In the genomic region with DNA sequence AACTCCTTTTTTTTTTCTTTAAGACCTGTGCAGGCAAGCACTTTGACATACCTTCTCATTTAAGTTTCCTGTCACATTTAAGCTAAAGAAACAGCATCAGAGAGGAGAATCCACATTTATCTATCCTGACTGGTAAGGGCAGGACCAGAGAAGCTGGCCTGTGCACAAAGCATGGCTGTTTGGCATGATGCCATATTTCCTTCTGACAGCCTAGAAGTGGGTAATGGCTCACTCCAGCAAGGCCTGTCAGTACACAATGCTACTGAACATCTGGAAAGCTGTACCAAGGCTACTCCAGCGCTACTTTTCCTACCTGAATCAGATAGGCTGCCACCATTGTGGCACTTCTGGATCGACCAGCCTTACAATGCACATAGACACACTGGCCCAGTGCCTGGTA, we compare ENCODE assay signal across 11 mouse cellular contexts. TPM values are rescaled to one million over a fixed set of nuclear protein-coding genes. Genes with fewer than 3 reads are reported as not detected.
A peak's percentile ranks its signal among the peaks of the same experiment; 100 is the strongest.
DNase-seq lines count a peak whose midpoint lies in the region; ATAC-seq and TF ChIP-seq lines count a peak whose summit lies in the region.
"Had no signal": no experiment of that assay in that cellular context is flagged by ENCODE, and none has a peak within 500 bp of the region (broad histone marks: within the 10 kb centered on the region; RNA-seq: fewer than 3 reads in every experiment).

No protein-coding gene starts in this region.

- TF ChIP-seq RAD21 in MEL (IDR thresholded peaks at IDR 0.05; ENCODE audit: low read depth, low read length): no peak

- no peak for TF ChIP-seq CTCF in cerebellum, adult 2 months (IDR thresholded peaks at IDR 0.05; ENCODE audit: borderline replicate concordance, insufficient read depth, low read depth, low read length)
- TF ChIP-seq CTCF in MEL (IDR thresholded peaks at IDR 0.05 in 2 of 3, conservative IDR thresholded peaks at IDR 0.05 in 1 of 3; ENCODE audit: control insufficient read depth in 1 of 3, insufficient read depth in 1 of 3, low read depth in 2 of 3, low read length in 3 of 3, poor library complexity in 1 of 3, severe bottlenecking in 1 of 3): no peak
- TF ChIP-seq CTCF in heart, postnatal 0 days (IDR thresholded peaks at IDR 0.05; ENCODE audit: low read depth): no peak

- H3K4me3 ChIP-seq in cerebellum, adult 2 months (replicated peaks; ENCODE audit: insufficient read depth, low read depth, low read length): no peak overlapping the region
- no peak overlapping the region for H3K4me3 ChIP-seq in kidney, embryonic 15.5 days (replicated peaks)
- H3K4me3 ChIP-seq in MEL (ENCODE audit: control insufficient read depth in 1 of 2, insufficient read depth in 1 of 2, low read depth in 2 of 2, low read length in 2 of 2): no peak overlapping the region
- no peak overlapping the region for H3K4me3 ChIP-seq in heart, postnatal 0 days (ENCODE audit: low read depth, low read length)
- H3K4me3 ChIP-seq: embryonic facial prominence, embryonic 15.5 days; megakaryocyte, embryonic 14.5 days; stomach, embryonic 15.5 days had no signal

- H3K36me3 ChIP-seq in kidney, embryonic 15.5 days: peaks cover 60% of the 10 kb centered on the region
- peaks cover 5 to 15% of the 10 kb centered on the region in 2 experiments for H3K36me3 ChIP-seq in MEL (ENCODE audit: control insufficient read depth in 1 of 2, insufficient read depth in 2 of 2, low read length in 2 of 2)
- H3K36me3 ChIP-seq in heart, postnatal 0 days (replicated peaks; ENCODE audit: control insufficient read depth, insufficient read depth, low read length): peaks cover 52% of the 10 kb centered on the region

- no peak overlapping the region for H3K9ac ChIP-seq in kidney, embryonic 15.5 days
- H3K9ac ChIP-seq in MEL (ENCODE audit: control insufficient read depth, low read depth, low read length, poor library complexity, severe bottlenecking): no peak overlapping the region
- no peak overlapping the region for H3K9ac ChIP-seq in heart, postnatal 0 days (replicated peaks; ENCODE audit: low read depth, low read length)
- H3K9ac ChIP-seq: embryonic facial prominence, embryonic 15.5 days; stomach, embryonic 15.5 days had no signal

- H3K9me3 ChIP-seq in kidney, embryonic 15.5 days (replicated peaks): no peaks in the 10 kb centered on the region
- no peaks in the 10 kb centered on the region for H3K9me3 ChIP-seq in MEL (replicated peaks; ENCODE audit: insufficient read depth, low read length)
- no peaks in the 10 kb centered on the region for H3K9me3 ChIP-seq in heart, postnatal 0 days (replicated peaks; ENCODE audit: control insufficient read depth, low read length)
- H3K9me3 ChIP-seq: embryonic facial prominence, embryonic 15.5 days; megakaryocyte, embryonic 14.5 days; stomach, embryonic 15.5 days had no signal

- no peak overlapping the region for H3K4me2 ChIP-seq in kidney, embryonic 15.5 days
- H3K4me2 ChIP-seq in heart, postnatal 0 days (ENCODE audit: low read depth, low read length): no peak overlapping the region
- H3K4me2 ChIP-seq: embryonic facial prominence, embryonic 15.5 days; stomach, embryonic 15.5 days had no signal

- no peak for TF ChIP-seq POLR2A in cerebellum, adult 2 months (IDR thresholded peaks at IDR 0.05; ENCODE audit: borderline replicate concordance, insufficient read depth, low read length)
- no peak for TF ChIP-seq POLR2A in MEL (IDR thresholded peaks at IDR 0.05; ENCODE audit: control insufficient read depth in 1 of 2, insufficient read depth in 1 of 2, low read depth in 1 of 2, low read length in 2 of 2, poor library complexity in 1 of 2)

- H3K79me2 ChIP-seq in MEL (ENCODE audit: control insufficient read depth, insufficient read depth, low read length, poor library complexity): peaks cover 31% of the 10 kb centered on the region

- 47% methylated on average over 2 of the region's 2 CpGs for WGBS in cerebellum, adult 2 months
- WGBS in kidney, embryonic 15.5 days: 80% methylated on average over 2 of the region's 2 CpGs
- WGBS in heart, postnatal 0 days: 23% methylated on average over 2 of the region's 2 CpGs

- peak; percentile 46 to 54 for DNase-seq in cerebellum, adult 2 months
- peak; percentile 38 for DNase-seq in kidney, adult 18-20 months
- peak; percentile 58 for DNase-seq in MEL (ENCODE audit: low read depth, low spot score)
- peak; percentile 65 for DNase-seq in heart, postnatal 0 days (ENCODE audit: low spot score)
- DNase-seq in spleen, postnatal 10 days (ENCODE audit: low spot score in 2 of 2): no peak
- no peak for DNase-seq in right cerebral cortex, postnatal 4 days

- no peak for ATAC-seq in cerebellum, adult (ENCODE audit: insufficient number of reproducible peaks, low FRiP score, low TSS enrichment)
- ATAC-seq in kidney, embryonic 15.5 days (replicated peaks; ENCODE audit: low FRiP score): no peak
- no peak for ATAC-seq in heart, postnatal 0 days (ENCODE audit: insufficient read depth, low read depth)

- no peaks in the 10 kb centered on the region for H3K27me3 ChIP-seq in cerebellum, adult 2 months (ENCODE audit: control insufficient read depth, insufficient read depth, low read length)
- H3K27me3 ChIP-seq in kidney, embryonic 15.5 days: no peaks in the 10 kb centered on the region
- no peaks in the 10 kb centered on the region for H3K27me3 ChIP-seq in MEL (ENCODE audit: control insufficient read depth in 1 of 2, insufficient read depth in 2 of 2, low read length in 2 of 2)
- no peaks in the 10 kb centered on the region for H3K27me3 ChIP-seq in heart, postnatal 0 days (ENCODE audit: control insufficient read depth, insufficient read depth, low read length)
- H3K27me3 ChIP-seq: embryonic facial prominence, embryonic 15.5 days; megakaryocyte, embryonic 14.5 days; stomach, embryonic 15.5 days had no signal

- peaks cover 14% of the 10 kb centered on the region; the same call in 1 of the 2 replicates for H3K4me1 ChIP-seq in cerebellum, adult 2 months (ENCODE audit: control insufficient read depth, insufficient read depth, low read length)
- H3K4me1 ChIP-seq in kidney, embryonic 15.5 days: peaks cover 28% of the 10 kb centered on the region
- peaks cover 0 to 5% of the 10 kb centered on the region in 2 experiments; a peak in 3 of 4 replicates for H3K4me1 ChIP-seq in MEL (ENCODE audit: control insufficient read depth in 1 of 2, insufficient read depth in 2 of 2, low read length in 2 of 2)
- H3K4me1 ChIP-seq in heart, postnatal 0 days (ENCODE audit: control insufficient read depth, insufficient read depth): peaks cover 24% of the 10 kb centered on the region

- H3K27ac ChIP-seq in cerebellum, adult 2 months (ENCODE audit: insufficient read depth, low read length): no peak overlapping the region
- no peak overlapping the region for H3K27ac ChIP-seq in kidney, embryonic 15.5 days
- H3K27ac ChIP-seq in MEL (ENCODE audit: control insufficient read depth, low read depth, low read length): no peak overlapping the region
- peak overlapping the region; percentile 12; the same call in 1 of the 2 replicates for H3K27ac ChIP-seq in heart, postnatal 0 days (ENCODE audit: low read depth)
- H3K27ac ChIP-seq: embryonic facial prominence, embryonic 15.5 days; stomach, embryonic 15.5 days had no signal

- no peak for TF ChIP-seq EP300 in MEL (IDR thresholded peaks at IDR 0.05; ENCODE audit: low read depth in 1 of 2, low read length in 2 of 2)
- no peak for TF ChIP-seq EP300 in heart, postnatal 0 days (IDR thresholded peaks at IDR 0.05; ENCODE audit: low read depth)

TF ChIP-seq in MEL, 35 proteins besides CTCF, POLR2A, EP300 and RAD21:
- TF ChIP-seq POLR2AphosphoS5 (IDR thresholded peaks at IDR 0.05; ENCODE audit: borderline replicate concordance, low read depth, low read length) (no peak), MYC (IDR thresholded peaks at IDR 0.05; ENCODE audit: low read depth, low read length) (0 out of 2 replicates have a peak, but pooled peaks have one; percentile 43), ZKSCAN1 (IDR thresholded peaks at IDR 0.05; ENCODE audit: low read depth, low read length) (no peak), MXI1 (IDR thresholded peaks at IDR 0.05; ENCODE audit: low read depth, low read length) (peak; percentile 60)

RNA-seq across cellular contexts. Expression of gene Ndufs3, which starts 9.0 kb away (rescaled TPM):
- 278 and 280 TPM in 2 replicates for polyA plus RNA-seq in cerebellum, adult 2 months (2012; rRNA removed)
- 232 and 236 TPM in 2 replicates for polyA plus RNA-seq in kidney, embryonic 15.5 days (2015; fragmentation: Nextera tagmentation; extraction: Ambion mirVana)
- 134 and 137 TPM in 2 replicates for total RNA-seq in MEL (2012; rRNA removed)
- 100 to 1,000 TPM in 1 of 2 experiments, not detected in 1; 193 TPM for polyA plus RNA-seq in MEL (2012; ENCODE audit: insufficient read depth in 1 of 2, insufficient read length in 2 of 2, low read depth in 1 of 2, low replicate concordance in 2 of 2, missing spikeins in 1 of 2)
- total RNA-seq in heart, postnatal 0 days (2014; rRNA removed; ENCODE audit: low replicate concordance): 556 and 596 TPM in 2 replicates
- 620 and 652 TPM in 2 replicates for polyA plus RNA-seq in heart, postnatal 0 days (2015; fragmentation: Nextera tagmentation; extraction: Ambion mirVana)

RNA-seq across cellular contexts. Expression of gene Kbtbd4, which starts 9.1 kb away (rescaled TPM):
- polyA plus RNA-seq in cerebellum, adult 2 months (2012; rRNA removed): 33.1 and 33.7 TPM in 2 replicates
- polyA plus RNA-seq in kidney, embryonic 15.5 days (2015; fragmentation: Nextera tagmentation; extraction: Ambion mirVana): 39.2 and 42.4 TPM in 2 replicates
- 18.0 and 21.9 TPM in 2 replicates for total RNA-seq in MEL (2012; rRNA removed)
- polyA plus RNA-seq in MEL (2012; ENCODE audit: insufficient read depth in 1 of 2, insufficient read length in 2 of 2, low read depth in 1 of 2, low replicate concordance in 2 of 2, missing spikeins in 1 of 2): 10 to 100 TPM in 1 of 2 experiments, not detected in 1; 23.1 TPM
- total RNA-seq in heart, postnatal 0 days (2014; rRNA removed; ENCODE audit: low replicate concordance): 19.5 and 28.3 TPM in 2 replicates
- 16.4 and 17.8 TPM in 2 replicates for polyA plus RNA-seq in heart, postnatal 0 days (2015; fragmentation: Nextera tagmentation; extraction: Ambion mirVana)

RNA-seq across cellular contexts. Expression of gene Celf1, which starts 26.5 kb away (rescaled TPM):
- polyA plus RNA-seq in cerebellum, adult 2 months (2012; rRNA removed): 91.1 and 95.2 TPM in 2 replicates
- polyA plus RNA-seq in kidney, embryonic 15.5 days (2015; fragmentation: Nextera tagmentation; extraction: Ambion mirVana): 104 and 107 TPM in 2 replicates
- 46.2 and 49.6 TPM in 2 replicates for total RNA-seq in MEL (2012; rRNA removed)
- 100 to 1,000 TPM in 1 of 2 experiments, 10 to 100 TPM in 1; 82.3 to 212 TPM for polyA plus RNA-seq in MEL (2012; ENCODE audit: insufficient read depth in 1 of 2, insufficient read length in 2 of 2, low read depth in 1 of 2, low replicate concordance in 2 of 2, missing spikeins in 1 of 2)
- total RNA-seq in heart, postnatal 0 days (2014; rRNA removed; ENCODE audit: low replicate concordance): 85.6 and 113 TPM in 2 replicates
- polyA plus RNA-seq in heart, postnatal 0 days (2015; fragmentation: Nextera tagmentation; extraction: Ambion mirVana): 63.9 and 72.6 TPM in 2 replicates

RNA-seq across cellular contexts. Expression of gene C1qtnf4, which starts 28.0 kb away (rescaled TPM):
- polyA plus RNA-seq in cerebellum, adult 2 months (2012; rRNA removed): 234 and 254 TPM in 2 replicates
- polyA plus RNA-seq in kidney, embryonic 15.5 days (2015; fragmentation: Nextera tagmentation; extraction: Ambion mirVana): 9.0 and 9.2 TPM in 2 replicates
- total RNA-seq in MEL (2012; rRNA removed): not detected in 2 replicates
- not detected for polyA plus RNA-seq in MEL (2012; ENCODE audit: insufficient read depth in 1 of 2, insufficient read length in 2 of 2, low read depth in 1 of 2, low replicate concordance in 2 of 2, missing spikeins in 1 of 2)
- 15.5 and 18.7 TPM in 2 replicates for total RNA-seq in heart, postnatal 0 days (2014; rRNA removed; ENCODE audit: low replicate concordance)
- polyA plus RNA-seq in heart, postnatal 0 days (2015; fragmentation: Nextera tagmentation; extraction: Ambion mirVana): 23.7 and 28.1 TPM in 2 replicates

Comparison
In these comparisons a context has a peak if more than half of its experiments do, and no peak if none do; other contexts are left out.
1. DNase-seq: peak in cerebellum, adult 2 months (2 of 2), kidney, adult 18-20 months (single experiment), MEL (single experiment) and heart, postnatal 0 days (single experiment); none in spleen, postnatal 10 days (0 of 2) and right cerebral cortex, postnatal 4 days (single experiment).